23 mouse cellular contexts compared by ENCODE assay signal in the genomic region with DNA sequence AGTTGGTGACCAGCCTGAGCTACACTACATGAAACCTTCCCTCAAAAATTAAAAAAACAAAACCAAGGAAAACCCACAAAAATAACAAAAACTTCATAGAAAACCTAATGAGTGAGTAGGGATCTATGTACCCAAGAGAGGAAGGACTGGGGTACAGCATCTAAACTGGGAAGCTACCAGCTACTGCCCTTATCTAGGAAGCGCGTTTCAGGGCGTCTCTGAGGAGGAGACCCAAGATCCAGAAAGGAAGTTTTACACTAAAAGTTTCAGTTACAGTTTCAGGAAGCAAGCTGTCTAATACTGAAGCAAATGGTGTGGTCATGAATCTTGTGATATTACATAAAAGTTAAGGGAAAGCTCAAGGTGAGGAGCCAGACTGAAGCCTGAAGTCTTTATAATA. TPM values are rescaled to one million over a fixed set of nuclear protein-coding genes. Genes with fewer than 3 reads are reported as not detected.
"Had no signal": no experiment of that assay in that cellular context is flagged by ENCODE, and none has a peak within 500 bp of the region (broad histone marks: within the 10 kb centered on the region; RNA-seq: fewer than 3 reads in every experiment).

No protein-coding gene starts in this region.

- H3K36me3 ChIP-seq: liver, embryonic 13.5 days; liver, embryonic 15.5 days; lung, embryonic 15.5 days; midbrain, embryonic 13.5 days; midbrain, embryonic 15.5 days; neural tube, embryonic 12.5 days; stomach, embryonic 15.5 days had no signal

- DNase-seq: liver, embryonic 13.5 days; liver, postnatal 0 days; lung, postnatal 14 days; lung, postnatal 36 days; right cerebral cortex, postnatal 14 days; thymus, adult 2 months; thymus, postnatal 14 days; thymus, postnatal 36 days had no signal

- H3K27me3 ChIP-seq: liver, embryonic 13.5 days; liver, embryonic 15.5 days; lung, embryonic 15.5 days; midbrain, embryonic 13.5 days; midbrain, embryonic 15.5 days; neural tube, embryonic 12.5 days; stomach, embryonic 15.5 days had no signal

- H3K27ac ChIP-seq: liver, embryonic 13.5 days; liver, embryonic 15.5 days; lung, embryonic 15.5 days; macrophage; midbrain, embryonic 13.5 days; midbrain, embryonic 15.5 days; neural tube, embryonic 12.5 days; stomach, embryonic 15.5 days; stomach, postnatal 0 days had no signal

- ATAC-seq: liver, postnatal 0 days; midbrain, embryonic 13.5 days; midbrain, embryonic 15.5 days had no signal

- H3K4me3 ChIP-seq: liver, embryonic 13.5 days; liver, embryonic 15.5 days; lung, embryonic 15.5 days; megakaryocyte, embryonic 14.5 days; midbrain, embryonic 13.5 days; midbrain, embryonic 15.5 days; neural tube, embryonic 12.5 days; stomach, embryonic 15.5 days had no signal

- H3K9me3 ChIP-seq: liver, embryonic 13.5 days; liver, embryonic 15.5 days; lung, embryonic 15.5 days; megakaryocyte, embryonic 14.5 days; midbrain, embryonic 13.5 days; midbrain, embryonic 15.5 days; neural tube, embryonic 12.5 days; stomach, embryonic 15.5 days had no signal

- H3K4me1 ChIP-seq: liver, embryonic 13.5 days; midbrain, embryonic 13.5 days; midbrain, embryonic 15.5 days; neural tube, embryonic 12.5 days had no signal

- H3K9ac ChIP-seq: liver, embryonic 13.5 days; liver, embryonic 15.5 days; liver, postnatal 0 days; lung, embryonic 15.5 days; midbrain, embryonic 13.5 days; midbrain, embryonic 15.5 days; neural tube, embryonic 12.5 days; stomach, embryonic 15.5 days had no signal

RNA-seq across cellular contexts. Expression of gene Ttll10, which starts 9.4 kb away (rescaled TPM):
- total RNA-seq: monocyte, adult 5-6 weeks; neutrophil, adult 5-6 weeks had no signal
- polyA plus RNA-seq: macrophage; midbrain, embryonic 11.5 days; midbrain, embryonic 13.5 days; midbrain, embryonic 15.5 days; midbrain, postnatal 0 days; neural tube, embryonic 14.5 days; spleen, adult 2 months had no signal

RNA-seq across cellular contexts. Expression of gene Tnfrsf18, which starts 23.8 kb away (rescaled TPM):
- total RNA-seq: midbrain, postnatal 0 days had no signal
